Mouse (Mus musculus): ENCODE measurements around the gene Stk4. TPM values are rescaled to one million over a fixed set of nuclear protein-coding genes. Genes with fewer than 3 reads are reported as not detected.

The Stk4 gene
- polyA plus RNA-seq, 1 experiment, result 14.8 TPM

- H3K27ac ChIP-seq (ENCODE audit: control insufficient read depth, insufficient read depth, low read depth, low read length), result peak within 1 kb of the TSS; percentile 88
- TF ChIP-seq CTCF (IDR thresholded peaks at IDR 0.05; ENCODE audit: control insufficient read depth, insufficient read depth, insufficient replicate concordance, low read depth, low read length), result no peak
- TF ChIP-seq POLR2A (IDR thresholded peaks at IDR 0.05; ENCODE audit: control insufficient read depth, low read depth, low read length), result peak; percentile 84
Observed at GRCm38 (mm10) chr2:164199626-164200327, 129.7 kb downstream of the Stk4 start, which contains the start of gene Wfdc15a. Gene Wfdc15a (minus strand): TSS chr2:164200130.

More at GRCm38 (mm10) chr2:164199626-164200327, 129.7 kb downstream of the Stk4 start, which contains the start of gene Wfdc15a:
- Histone ChIP-seq H3K4me3 (ENCODE audit: control insufficient read depth, low read depth, low read length) (peak within 1 kb of the TSS; percentile 97), H3K27me3 (ENCODE audit: control insufficient read depth, insufficient read depth, low read length) (no peaks in the 10 kb centered on the region), H3K36me3 (ENCODE audit: control insufficient read depth, insufficient read depth, low read length) (no peaks in the 10 kb centered on the region), H3K4me1 (ENCODE audit: control insufficient read depth, insufficient read depth, low read length) (no peaks in the 10 kb centered on the region)

Other genes with a start within 250 kb of the Stk4 start
- 4.9 and 5.1 TPM in 2 replicates for gene Ccn5, start 249.5 kb upstream of the Stk4 start, polyA plus RNA-seq (2012; rRNA removed)
- not detected in 2 replicates for gene Kcnk15, start 216.7 kb upstream of the Stk4 start, polyA plus RNA-seq (2012; rRNA removed)
- 1.1 and 1.5 TPM in 2 replicates for gene Rims4, start 151.6 kb upstream of the Stk4 start, polyA plus RNA-seq (2012; rRNA removed)
- 14.1 and 15.7 TPM in 2 replicates for gene Ywhab, start 75.4 kb upstream of the Stk4 start, polyA plus RNA-seq (2012; rRNA removed)
- gene Pabpc1l, start 44.9 kb upstream of the Stk4 start, polyA plus RNA-seq (2012; rRNA removed), result 10.6 and 10.7 TPM in 2 replicates
- gene Tomm34, start 847 bp downstream of the Stk4 start, polyA plus RNA-seq (2012; rRNA removed), result 44.1 and 48.8 TPM in 2 replicates
- gene Kcns1, start 100.8 kb downstream of the Stk4 start, polyA plus RNA-seq (2012; rRNA removed), result 0.67 and 1.1 TPM in 2 replicates
- not detected in 2 replicates for gene Wfdc5, start 112.4 kb downstream of the Stk4 start, polyA plus RNA-seq (2012; rRNA removed)
- 0.15 TPM in 1 of 2 replicates, not detected in the other for gene Wfdc12, start 120.3 kb downstream of the Stk4 start, polyA plus RNA-seq (2012; rRNA removed)
- gene Wfdc15a, start 129.8 kb downstream of the Stk4 start, polyA plus RNA-seq (2012; rRNA removed), result 325 and 331 TPM in 2 replicates
- gene Wfdc15b, start 151.3 kb downstream of the Stk4 start, polyA plus RNA-seq (2012; rRNA removed), result 119 TPM in 1 of 2 replicates, not detected in the other
- gene Svs2, start 168.1 kb downstream of the Stk4 start, polyA plus RNA-seq (2012; rRNA removed), result not detected in 2 replicates
- 0.23 TPM in 1 of 2 replicates, not detected in the other for gene Svs3b, start 186.3 kb downstream of the Stk4 start, polyA plus RNA-seq (2012; rRNA removed)
- 0.16 and 0.42 TPM in 2 replicates for gene Svs4, start 208.1 kb downstream of the Stk4 start, polyA plus RNA-seq (2012; rRNA removed)
- gene Svs3a, start 218.9 kb downstream of the Stk4 start, polyA plus RNA-seq (2012; rRNA removed), result not detected in 2 replicates
- not detected in 2 replicates for gene Svs6, start 246.4 kb downstream of the Stk4 start, polyA plus RNA-seq (2012; rRNA removed)

Measured in testis, adult 2 months (tissue).